Mouse (Mus musculus) neural tube, embryonic 13.5 days (tissue): ENCODE measurements around the gene Prkcsh. TPM values are rescaled to one million over a fixed set of nuclear protein-coding genes. Genes with fewer than 3 reads are reported as not detected.

ENCODE experiments used
- ATAC-seq: fragments of 200-750 bp; cut with Nextera tagmentation; 2 replicates; pipeline ENCODE4 v1.8.0; 2017; ENCODE audit warnings: low read depth, mild to moderate bottlenecking, moderate TSS enrichment, moderate library complexity
- H3K27ac ChIP-seq: fragments of 300-500 bp; sonication (generic); replicated peaks from 2 replicates; pipeline ENCODE4 v1.5.1; 2015; ENCODE audit warnings: moderate library complexity, mild to moderate bottlenecking, inconsistent platforms
- H3K27me3 ChIP-seq: fragments of 300-500 bp; sonication (generic); 2 replicates; pipeline ENCODE4 v1.6.1; 2015; ENCODE audit warnings: mild to moderate bottlenecking, inconsistent platforms
- H3K36me3 ChIP-seq: fragments of 300-500 bp; sonication (generic); 2 replicates; pipeline ENCODE4 v1.6.1; 2015; ENCODE audit warnings: mild to moderate bottlenecking, inconsistent platforms
- H3K4me1 ChIP-seq: fragments of 300-500 bp; sonication (generic); replicated peaks from 2 replicates; pipeline ENCODE4 v1.6.1; 2015; ENCODE audit warnings: inconsistent platforms
- H3K4me2 ChIP-seq: fragments of 300-500 bp; sonication (generic); 2 replicates; pipeline ENCODE4 v1.6.1; 2015; ENCODE audit warnings: inconsistent platforms, mild to moderate bottlenecking, moderate library complexity
- H3K4me3 ChIP-seq: fragments of 300-500 bp; sonication (generic); 2 replicates; pipeline ENCODE4 v1.5.1; 2015; ENCODE audit warnings: mild to moderate bottlenecking, inconsistent platforms
- H3K9ac ChIP-seq: fragments of 300-500 bp; sonication (generic); 2 replicates; pipeline ENCODE4 v1.6.1; 2015; ENCODE audit warnings: moderate library complexity, mild to moderate bottlenecking, inconsistent platforms
- H3K9me3 ChIP-seq: fragments of 300-500 bp; sonication (generic); 2 replicates; pipeline ENCODE4 v1.6.1; 2016; ENCODE audit warnings: inconsistent platforms
- WGBS: fragments of 180-500 bp; shearing (Covaris S2); methylation state at CpG from one replicate; pipeline ENCODE4 v1.1.7; 2015; 5-methylcytosine and 5-hydroxymethylcytosine counted together
- polyA plus RNA-seq: library from polyadenylated mRNA; unstranded; fragments of >200 nt; fragmentation: Nextera tagmentation; extraction: Ambion mirVana; gene quantifications from 2 replicates; pipeline ENCODE4 v1.2.1, GENCODE M21; 2015

Gene Prkcsh
- polyA plus RNA-seq, 1 experiment from 2014 or later = 101 TPM

DNA sequence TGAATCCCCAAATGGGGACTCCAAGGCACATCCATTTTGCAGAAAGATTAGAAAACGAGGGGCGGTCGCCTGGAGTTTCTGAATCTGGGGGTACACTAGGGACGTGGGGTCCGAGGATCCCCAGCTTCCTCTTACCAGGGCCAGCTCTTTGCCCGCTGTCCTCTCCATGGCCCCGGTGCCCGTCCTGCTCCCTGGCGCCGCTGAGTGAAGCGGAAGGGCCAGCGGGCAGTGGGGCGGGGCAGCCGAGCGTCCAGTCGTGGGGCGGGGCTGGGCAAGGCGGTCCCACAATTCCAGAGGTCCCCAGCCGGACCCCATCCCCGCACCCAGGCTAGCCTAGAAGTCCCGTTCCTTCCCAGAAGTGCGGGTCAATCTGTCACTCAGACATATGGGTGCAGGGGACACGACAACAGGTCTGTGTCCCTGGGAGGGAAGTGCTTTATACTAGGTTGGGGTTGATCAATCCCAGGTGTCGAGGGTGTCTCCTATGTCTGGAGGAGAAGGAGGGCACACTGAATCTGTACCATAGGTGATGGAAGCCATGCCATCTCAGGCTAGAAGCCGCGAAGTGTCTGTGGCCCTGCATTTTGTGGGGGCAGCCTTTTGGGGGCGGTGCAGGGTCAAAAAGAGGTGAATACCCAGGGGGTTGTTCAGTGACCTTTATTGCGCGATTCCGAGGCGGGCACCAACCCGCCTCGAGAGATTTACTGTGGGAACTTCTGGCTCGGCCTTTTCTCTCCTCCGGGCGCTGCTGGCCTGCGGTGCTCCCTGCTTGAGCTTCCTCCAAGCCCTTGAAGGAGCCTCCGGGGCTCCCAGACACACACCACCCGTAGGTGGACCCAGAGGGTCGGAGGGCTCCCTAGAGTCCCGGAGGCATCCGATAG lies 13.1 kb upstream of the Prkcsh start, which contains the start of gene Rgl3:
Gene Rgl3, minus strand, starts transcription at position 217 of the 881 bp plus-strand sequence.
- H3K27me3 ChIP-seq = peaks cover 68% of the 10 kb centered on the region
- no peak within 1 kb of the TSS for H3K27ac ChIP-seq
- H3K4me2 ChIP-seq = peak within 1 kb of the TSS; percentile 64
- H3K36me3 ChIP-seq = no peaks in the 10 kb centered on the region
- under 1% methylated on average over 41 of the region's 42 CpGs for WGBS
- H3K9ac ChIP-seq = peak within 1 kb of the TSS; percentile 60
- H3K9me3 ChIP-seq = no peaks in the 10 kb centered on the region
- ATAC-seq = peak; percentile 62
- H3K4me3 ChIP-seq = peak within 1 kb of the TSS; percentile 32
- H3K4me1 ChIP-seq = peaks cover 28% of the 10 kb centered on the region

DNA sequence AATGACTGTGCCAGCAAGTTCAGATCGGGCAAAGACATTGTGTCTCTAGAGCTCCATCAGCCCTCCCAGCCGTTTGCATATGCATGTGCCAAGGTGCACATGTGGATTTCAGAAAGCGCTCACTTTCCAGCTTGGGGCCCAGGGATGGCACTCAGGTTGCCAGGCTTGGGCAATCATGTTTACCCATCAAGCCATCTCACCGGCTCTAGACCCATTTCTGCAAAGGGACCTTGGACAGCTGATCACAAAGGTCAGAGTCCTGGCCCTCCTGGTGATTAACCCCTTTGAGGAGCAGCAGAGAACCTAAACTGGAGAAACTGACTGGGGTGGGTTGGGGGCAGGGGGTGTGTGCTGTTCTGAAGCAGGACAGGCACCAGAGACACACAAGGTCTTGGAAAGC lies 10.4 kb upstream of the Prkcsh start:
- Histone ChIP-seq H3K36me3 (no peaks in the 10 kb centered on the region), H3K4me1 (peaks cover 28% of the 10 kb centered on the region), H3K27me3 (peaks cover 56% of the 10 kb centered on the region), H3K4me2 (no peak overlapping the region), H3K27ac (no peak overlapping the region), H3K9ac (no peak overlapping the region), H3K9me3 (no peaks in the 10 kb centered on the region), H3K4me3 (no peak overlapping the region)
- ATAC-seq = no peak
- WGBS = 86% methylated on average over 4 of the region's 4 CpGs

DNA sequence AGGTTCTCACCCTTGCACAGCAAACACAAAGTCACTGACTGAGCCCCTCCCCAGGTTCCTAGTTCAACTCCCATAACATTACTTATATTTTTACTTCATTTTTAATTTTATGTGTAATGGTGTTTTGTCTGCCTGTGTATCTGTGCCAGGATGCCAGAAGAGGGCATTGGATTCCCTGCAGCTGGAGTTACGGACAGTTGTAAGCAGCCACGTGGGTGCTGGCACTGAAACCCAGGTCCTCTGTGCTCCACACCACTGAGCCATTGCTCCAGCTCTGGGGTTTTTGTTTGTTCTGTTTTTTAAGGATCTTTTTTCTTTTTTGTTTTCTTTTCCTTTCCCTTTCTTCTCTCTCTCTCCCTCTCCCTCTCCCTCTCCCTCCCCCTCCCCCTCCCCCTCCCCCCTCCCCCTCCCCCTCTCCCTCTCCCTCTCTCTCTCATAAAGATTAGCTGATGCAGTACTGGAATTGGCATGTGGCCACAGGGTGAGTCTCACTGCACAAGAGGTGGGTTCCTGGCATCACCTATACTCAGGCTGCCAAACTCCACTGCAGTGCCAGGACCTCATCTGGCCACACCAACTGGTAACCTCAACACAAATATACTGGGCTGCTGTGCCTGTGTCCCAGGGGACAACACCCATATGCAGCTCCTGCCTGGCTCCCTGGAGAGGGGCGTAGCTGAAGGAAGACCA lies 6.3 kb upstream of the Prkcsh start:
- no peak for ATAC-seq
- Histone ChIP-seq H3K27ac (no peak overlapping the region), H3K36me3 (no peaks in the 10 kb centered on the region), H3K9me3 (no peaks in the 10 kb centered on the region), H3K4me2 (no peak overlapping the region), H3K4me3 (no peak overlapping the region), H3K27me3 (peaks cover 15% of the 10 kb centered on the region), H3K4me1 (no peaks in the 10 kb centered on the region), H3K9ac (no peak overlapping the region)
- WGBS = 86% methylated on average over 3 of the region's 3 CpGs

DNA sequence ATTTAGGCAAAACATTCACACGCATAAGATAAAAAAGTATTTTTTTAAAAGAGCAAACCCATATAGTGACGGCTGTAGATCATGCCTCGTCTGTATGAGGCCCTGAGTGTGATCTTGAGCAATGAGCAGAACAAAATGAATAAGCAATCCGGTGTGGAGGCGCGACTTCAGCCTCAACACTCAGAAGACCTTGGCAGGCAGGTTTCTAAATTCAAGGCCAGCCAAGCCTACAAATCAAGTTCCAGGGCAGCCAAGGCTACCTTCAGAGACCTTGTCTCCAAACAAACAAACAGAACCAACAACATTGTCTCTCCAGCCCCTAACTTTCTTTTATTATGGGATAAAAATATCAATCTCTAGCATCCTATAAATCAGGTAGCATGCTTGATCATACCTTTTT lies 2.3 kb upstream of the Prkcsh start:
- no peak overlapping the region for H3K27ac ChIP-seq
- peaks cover 15% of the 10 kb centered on the region for H3K36me3 ChIP-seq
- 98% methylated on average over 6 of the region's 6 CpGs for WGBS

DNA sequence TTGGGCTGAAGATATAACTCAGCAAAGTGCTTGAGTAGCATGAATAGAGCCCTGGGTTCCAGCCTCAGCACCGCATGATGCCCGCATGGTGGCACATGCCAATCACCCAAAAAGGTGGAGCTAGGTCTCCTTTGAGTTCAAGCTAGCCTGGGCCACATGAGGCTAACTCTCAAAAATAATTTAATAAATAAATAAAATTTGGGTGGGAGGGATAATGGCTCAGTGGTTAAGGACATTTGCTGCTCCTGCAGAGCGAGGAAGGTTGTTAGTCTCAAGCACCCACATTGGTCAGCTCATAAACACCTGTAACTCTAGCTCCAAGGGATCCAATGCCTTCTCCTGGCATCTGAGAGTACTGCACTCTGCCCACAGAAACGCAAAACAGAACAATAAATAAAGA lies 973 bp upstream of the Prkcsh start:
- 84% methylated on average over 4 of the region's 4 CpGs for WGBS
- Histone ChIP-seq H3K9ac (0 out of 2 replicates have a peak overlapping the region, but pooled peaks have one; percentile 43), H3K27me3 (no peaks in the 10 kb centered on the region), H3K4me2 (peak overlapping the region; percentile 62), H3K9me3 (no peaks in the 10 kb centered on the region), H3K4me3 (peak overlapping the region; percentile 75; the same call in 1 of the 2 replicates), H3K4me1 (peaks cover 43% of the 10 kb centered on the region), H3K27ac (peak overlapping the region; percentile 77), H3K36me3 (peaks cover 29% of the 10 kb centered on the region)
- no peak for ATAC-seq

More for the DNA sequence above, 2.3 kb upstream of the Prkcsh start:
- Histone ChIP-seq H3K4me3 (no peak overlapping the region), H3K4me1 (peaks cover 29% of the 10 kb centered on the region), H3K4me2 (no peak overlapping the region), H3K9ac (no peak overlapping the region), H3K27me3 (no peaks in the 10 kb centered on the region), H3K9me3 (no peaks in the 10 kb centered on the region)
- no peak for ATAC-seq

DNA sequence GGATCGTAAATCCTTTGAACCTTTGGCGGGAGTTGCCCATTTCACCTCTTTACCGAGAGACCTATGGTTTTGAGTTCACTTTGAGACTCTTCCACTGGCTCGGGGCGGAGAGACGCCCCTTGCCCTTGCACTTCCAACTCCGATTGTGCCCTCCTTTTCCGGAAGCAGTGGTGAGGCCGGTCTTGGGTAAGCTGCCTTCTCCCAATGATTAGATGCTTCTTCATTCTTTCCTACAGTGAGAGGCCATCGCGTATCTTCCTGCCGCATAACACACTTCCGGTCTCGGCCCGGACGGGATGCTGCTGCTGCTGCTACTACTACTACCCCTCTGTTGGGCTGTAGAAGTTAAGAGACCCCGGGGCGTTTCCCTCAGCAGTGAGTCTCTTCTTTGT lies 553 bp downstream of the Prkcsh start:
- Histone ChIP-seq H3K9me3 (no peaks in the 10 kb centered on the region), H3K4me2 (peak overlapping the region; percentile 94), H3K4me1 (peaks cover 50% of the 10 kb centered on the region), H3K9ac (peak overlapping the region; percentile 83), H3K4me3 (peak overlapping the region; percentile 75), H3K27me3 (no peaks in the 10 kb centered on the region), H3K27ac (peak overlapping the region; percentile 81), H3K36me3 (peaks cover 44% of the 10 kb centered on the region)
- ATAC-seq = peak; percentile 37
- WGBS = under 1% methylated on average over 18 of the region's 18 CpGs

DNA sequence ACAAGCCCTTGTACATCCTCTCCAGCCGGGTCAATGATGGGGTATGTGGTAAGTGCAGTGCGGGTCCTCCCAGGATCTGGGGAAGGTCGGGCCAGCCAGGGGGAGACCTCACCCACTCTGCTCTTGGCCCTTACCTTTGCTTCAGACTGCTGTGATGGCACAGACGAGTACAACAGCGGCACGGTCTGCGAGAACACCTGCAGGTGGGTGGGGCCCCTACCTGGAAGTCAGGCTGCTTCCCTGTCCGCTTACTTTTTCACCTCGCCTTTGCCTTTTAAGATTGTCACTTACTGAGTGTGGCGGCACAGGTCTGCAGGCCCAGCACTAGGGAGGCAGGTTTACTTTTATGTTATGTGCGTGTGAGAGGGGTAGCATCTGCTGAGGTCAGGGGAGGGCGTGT lies 1.9 kb downstream of the Prkcsh start:
- H3K9ac ChIP-seq = no peak overlapping the region
- ATAC-seq = no peak
- peaks cover 50% of the 10 kb centered on the region for H3K4me1 ChIP-seq
- peak overlapping the region; percentile 75 for H3K4me3 ChIP-seq
- peaks cover 58% of the 10 kb centered on the region for H3K36me3 ChIP-seq
- H3K27me3 ChIP-seq = no peaks in the 10 kb centered on the region
- 96% methylated on average over 12 of the region's 12 CpGs for WGBS
- peak overlapping the region; percentile 94 for H3K4me2 ChIP-seq
- no peaks in the 10 kb centered on the region for H3K9me3 ChIP-seq
- no peak overlapping the region for H3K27ac ChIP-seq

DNA sequence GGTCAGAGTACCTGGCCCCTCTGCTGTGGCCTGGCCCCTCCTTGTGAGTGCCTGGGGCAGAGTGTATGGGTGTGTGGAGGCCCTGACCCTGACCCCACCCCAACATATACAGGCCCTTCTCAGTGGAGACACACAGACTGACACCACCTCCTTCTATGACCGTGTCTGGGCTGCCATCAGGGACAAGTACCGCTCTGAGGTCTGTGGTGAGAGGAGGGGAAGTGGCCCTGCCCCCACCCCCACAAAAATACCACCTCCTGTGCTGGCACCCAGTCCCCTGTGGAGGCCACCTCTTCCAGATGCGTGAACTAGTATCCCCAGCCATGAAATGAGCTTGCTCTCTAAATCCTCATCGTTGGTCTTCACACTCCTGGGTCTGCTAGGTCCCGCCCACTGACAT lies 8.4 kb downstream of the Prkcsh start:
- Histone ChIP-seq H3K4me1 (peaks cover 33% of the 10 kb centered on the region), H3K27me3 (no peaks in the 10 kb centered on the region), H3K36me3 (peaks cover 93% of the 10 kb centered on the region), H3K27ac (no peak overlapping the region), H3K9ac (0 out of 2 replicates have a peak overlapping the region, but pooled peaks have one; percentile 17), H3K9me3 (no peaks in the 10 kb centered on the region), H3K4me2 (no peak overlapping the region), H3K4me3 (no peak overlapping the region)
- ATAC-seq = peak; percentile 17; the same call in 1 of the 2 replicates
- 86% methylated on average over 5 of the region's 5 CpGs for WGBS

DNA sequence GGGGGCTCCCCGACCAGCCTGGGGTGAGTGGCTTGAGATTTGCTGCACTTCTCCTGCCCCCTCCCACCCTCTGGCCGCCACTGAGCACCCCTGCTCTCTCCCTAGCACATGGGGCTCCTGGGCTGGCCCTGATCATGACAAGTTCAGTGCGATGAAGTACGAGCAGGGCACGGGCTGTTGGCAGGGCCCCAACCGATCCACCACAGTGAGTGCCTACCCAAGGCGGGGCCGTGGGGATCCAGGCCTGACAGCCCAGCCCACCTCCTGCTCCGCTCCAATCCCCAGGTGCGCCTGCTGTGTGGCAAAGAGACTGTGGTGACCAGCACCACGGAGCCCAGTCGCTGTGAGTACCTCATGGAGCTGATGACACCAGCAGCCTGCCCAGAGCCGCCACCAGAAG lies 10.1 kb downstream of the Prkcsh start:
- Histone ChIP-seq H3K4me3 (no peak overlapping the region), H3K36me3 (peaks cover 90% of the 10 kb centered on the region), H3K27me3 (no peaks in the 10 kb centered on the region), H3K27ac (no peak overlapping the region; the same call in 1 of the 2 replicates), H3K4me1 (peaks cover 20% of the 10 kb centered on the region), H3K9ac (no peak overlapping the region), H3K4me2 (no peak overlapping the region), H3K9me3 (no peaks in the 10 kb centered on the region)
- ATAC-seq = no peak
- WGBS = 89% methylated on average over 13 of the region's 13 CpGs

DNA sequence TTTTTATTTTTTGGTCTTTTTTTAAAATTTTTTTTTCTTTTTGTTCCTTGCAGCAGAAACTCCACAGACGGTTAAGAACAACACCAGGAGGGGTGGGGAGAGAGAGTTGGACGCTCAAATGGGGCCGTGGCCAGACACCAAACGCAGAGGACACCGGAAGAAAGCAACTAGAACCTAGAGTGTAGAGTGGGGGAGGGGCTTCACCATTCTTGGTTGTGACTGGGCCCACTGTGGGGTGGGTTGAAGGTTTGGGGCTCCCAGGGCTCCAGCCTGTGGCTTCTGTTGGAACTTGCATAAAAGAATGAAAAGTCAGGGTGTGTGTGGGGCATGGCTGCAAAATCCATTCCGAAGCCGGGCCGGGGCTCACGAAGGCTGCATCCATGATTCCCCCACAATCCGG lies 13.6 kb downstream of the Prkcsh start:
- 69% methylated on average over 10 of the region's 10 CpGs for WGBS
- no peaks in the 10 kb centered on the region for H3K9me3 ChIP-seq
- peaks cover 6% of the 10 kb centered on the region; the same call in 1 of the 2 replicates for H3K4me1 ChIP-seq
- H3K36me3 ChIP-seq = peaks cover 81% of the 10 kb centered on the region
- no peaks in the 10 kb centered on the region for H3K27me3 ChIP-seq
- no peak overlapping the region for H3K4me2 ChIP-seq
- H3K4me3 ChIP-seq = no peak overlapping the region
- ATAC-seq = no peak
- H3K27ac ChIP-seq = 0 out of 2 replicates have a peak overlapping the region, but pooled peaks have one; percentile 28
- no peak overlapping the region for H3K9ac ChIP-seq

DNA sequence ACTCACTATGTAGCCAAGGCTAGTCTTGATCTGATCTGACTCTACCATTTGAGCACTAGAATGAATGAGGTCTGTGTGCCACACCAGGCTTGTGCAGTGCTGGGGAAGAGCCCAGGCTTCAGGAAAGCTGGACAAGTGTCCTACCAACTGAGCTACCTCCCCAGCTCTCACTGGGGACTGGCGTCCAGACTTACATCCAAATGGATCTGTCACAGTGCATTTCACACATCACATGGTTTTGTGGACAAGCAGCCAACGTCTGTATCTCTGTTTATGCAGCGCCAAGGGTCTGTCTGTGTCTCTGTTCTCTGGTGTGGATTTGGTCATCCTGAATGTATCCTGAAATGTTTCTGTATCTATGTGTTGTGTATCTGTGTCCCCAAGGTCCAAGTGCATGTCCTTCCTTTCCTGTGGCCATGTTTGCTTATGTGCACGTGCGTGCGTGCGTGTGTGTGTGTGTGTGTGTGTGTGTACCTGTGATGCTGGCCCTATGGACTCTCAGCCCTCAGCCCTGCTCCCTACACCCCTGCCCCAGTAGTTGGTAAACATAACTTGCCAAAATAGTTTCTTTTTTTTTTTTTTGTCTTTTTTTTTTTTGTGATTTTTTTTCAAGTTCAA lies 14.7 kb downstream of the Prkcsh start:
- WGBS = 74% methylated on average over 7 of the region's 7 CpGs
- Histone ChIP-seq H3K4me3 (no peak overlapping the region), H3K36me3 (peaks cover 72% of the 10 kb centered on the region)

DNA sequence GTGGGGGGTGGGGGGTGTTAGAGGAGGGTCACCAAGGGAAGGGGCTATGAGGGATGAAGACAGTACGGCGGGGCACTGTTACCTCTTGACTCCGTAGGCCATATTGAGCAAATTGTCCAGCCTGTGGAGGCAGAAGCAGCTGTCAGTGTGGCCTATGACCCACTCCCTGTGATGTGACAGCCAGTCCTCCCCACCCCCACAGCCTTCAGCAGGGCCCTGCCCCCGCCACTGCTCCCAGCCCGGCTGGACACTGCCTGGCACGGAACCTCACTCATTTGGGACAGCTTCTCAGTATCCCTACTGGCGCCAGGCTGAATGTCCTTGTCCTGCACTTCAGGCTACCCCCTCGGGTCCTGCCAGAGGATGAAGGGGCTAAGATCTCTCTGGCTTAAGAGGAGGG lies 22.0 kb downstream of the Prkcsh start:
- no peak for ATAC-seq
- Histone ChIP-seq H3K9ac (no peak overlapping the region), H3K9me3 (no peaks in the 10 kb centered on the region), H3K4me1 (peaks cover 18% of the 10 kb centered on the region), H3K4me2 (no peak overlapping the region), H3K27me3 (no peaks in the 10 kb centered on the region), H3K27ac (no peak overlapping the region), H3K36me3 (peaks cover 77% of the 10 kb centered on the region), H3K4me3 (no peak overlapping the region)
- 42% methylated on average over 8 of the region's 8 CpGs for WGBS

More for the DNA sequence above, 14.7 kb downstream of the Prkcsh start:
- Histone ChIP-seq H3K4me2 (no peak overlapping the region), H3K9ac (no peak overlapping the region), H3K4me1 (peaks cover 6% of the 10 kb centered on the region; the same call in 1 of the 2 replicates), H3K9me3 (no peaks in the 10 kb centered on the region), H3K27ac (no peak overlapping the region), H3K27me3 (no peaks in the 10 kb centered on the region)
- ATAC-seq = no peak
